Mouse (Mus musculus) embryonic fibroblast, embryonic 13.5 days (primary cell): ENCODE measurements around the gene Anp32a.

Experiments used
- CTCF ChIP-seq: IDR thresholded peaks from 2 replicates; pipeline ENCODE4 v1.5.1; 2011; ENCODE audit warnings: mild to moderate bottlenecking, control low read depth, low read length, moderate library complexity, borderline replicate concordance; ENCODE audit not compliant: insufficient read depth
- POLR2A ChIP-seq: IDR thresholded peaks from 2 replicates; pipeline ENCODE4 v1.6.1; 2011; ENCODE audit warnings: low read depth, mild to moderate bottlenecking, control low read depth, low read length, moderate library complexity

GRCm38 (mm10) chr9:62363619-62364018 is 22.5 kb downstream of the Anp32a start:
- no peak for TF ChIP-seq CTCF
- 0 out of 2 replicates have a peak, but pooled peaks have one; percentile 41 for TF ChIP-seq POLR2A
